Mouse (Mus musculus): ENCODE results near the gene Vps25. TPM values are rescaled to one million over a fixed set of nuclear protein-coding genes. Genes with fewer than 3 reads are reported as not detected.
A peak's percentile ranks its signal among the peaks of the same experiment; 100 is the strongest.

Vps25 gene
- polyA plus RNA-seq, 1 experiment from 2014 or later = 139 TPM

DNA sequence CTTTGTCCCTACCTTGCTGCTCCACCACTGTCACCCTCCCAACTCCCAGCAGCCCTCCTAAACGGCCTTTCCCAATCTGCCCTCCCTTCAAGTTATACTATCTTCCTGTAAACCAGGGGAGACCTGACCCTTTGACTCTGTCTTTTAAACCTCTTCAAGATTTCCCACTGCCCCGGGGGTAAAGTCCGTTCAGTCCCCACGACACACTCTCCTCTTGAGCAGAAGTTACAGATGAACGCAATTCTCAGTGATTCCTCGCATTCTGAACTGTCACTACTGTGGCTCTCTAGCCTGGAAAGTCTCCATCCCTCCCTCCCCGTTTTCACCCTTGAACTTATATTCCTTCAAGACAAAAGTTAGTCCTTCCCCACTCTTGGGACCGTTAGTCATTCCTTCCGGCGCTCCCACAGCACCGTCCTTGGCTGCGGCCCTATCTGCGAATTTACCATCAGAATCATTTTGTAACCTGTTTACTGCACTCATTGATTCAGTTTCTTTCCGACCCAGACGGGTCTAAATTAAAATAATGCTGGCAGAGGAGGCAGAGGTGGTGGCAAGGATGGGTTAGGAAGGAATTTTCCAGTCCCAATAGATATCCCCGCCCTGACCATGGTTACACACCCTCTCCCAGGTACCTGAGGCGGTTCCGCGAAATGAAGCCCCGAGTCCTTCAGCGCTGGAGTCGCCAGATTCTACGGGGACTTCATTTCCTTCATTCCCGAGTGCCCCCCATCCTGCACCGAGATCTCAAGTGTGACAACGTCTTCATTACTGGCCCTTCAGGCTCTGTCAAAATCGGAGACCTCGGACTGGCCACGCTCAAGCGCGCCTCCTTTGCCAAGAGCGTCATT is 9.9 kb downstream of the Vps25 start:
- H3K27ac ChIP-seq (ENCODE audit: low read depth) = no peak overlapping the region
- peak overlapping the region; percentile 100; the same call in 1 of the 2 replicates for H3K4me2 ChIP-seq
- H3K9ac ChIP-seq = no peak overlapping the region
- H3K4me3 ChIP-seq (ENCODE audit: low read depth, low read length) = peak overlapping the region; percentile 11; the same call in 1 of the 2 replicates
- peaks cover 38% of the 10 kb centered on the region for H3K27me3 ChIP-seq (ENCODE audit: insufficient read depth, low read length)
- peaks cover 25% of the 10 kb centered on the region for H3K4me1 ChIP-seq (ENCODE audit: insufficient read depth)
- H3K9me3 ChIP-seq (ENCODE audit: low read depth, low read length) = no peaks in the 10 kb centered on the region
- 14% methylated on average over 32 of the region's 32 CpGs for WGBS
- no peak for TF ChIP-seq CTCF (IDR thresholded peaks at IDR 0.05; ENCODE audit: low read depth)
- DNase-seq (no peak), ATAC-seq (ENCODE audit: insufficient read depth) (no peak)
- H3K36me3 ChIP-seq (ENCODE audit: insufficient read depth) = peaks cover 3% of the 10 kb centered on the region; the same call in 1 of the 2 replicates

DNA sequence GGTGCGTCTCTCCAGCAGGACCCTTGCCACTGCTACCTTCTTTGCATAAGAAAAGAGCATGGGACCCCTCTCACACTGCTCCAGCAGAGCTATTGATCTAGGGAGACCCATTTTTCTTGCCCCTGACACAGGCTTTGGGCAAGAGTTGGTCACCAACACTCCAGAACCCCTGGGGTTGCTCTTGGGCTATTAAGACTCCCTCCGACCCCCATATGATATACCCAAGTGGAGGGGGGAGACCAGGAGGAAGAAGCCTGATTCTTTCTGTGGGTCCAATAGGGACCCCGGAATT is 10.4 kb downstream of the Vps25 start:
- DNase-seq = no peak
- no peak for TF ChIP-seq CTCF (IDR thresholded peaks at IDR 0.05; ENCODE audit: low read depth)
- H3K4me3 ChIP-seq (ENCODE audit: low read depth, low read length) = no peak overlapping the region
- no peak overlapping the region for H3K27ac ChIP-seq (ENCODE audit: low read depth)
- no peaks in the 10 kb centered on the region for H3K36me3 ChIP-seq (ENCODE audit: insufficient read depth)
- peaks cover 22% of the 10 kb centered on the region for H3K4me1 ChIP-seq (ENCODE audit: insufficient read depth)
- peaks cover 38% of the 10 kb centered on the region for H3K27me3 ChIP-seq (ENCODE audit: insufficient read depth, low read length)
- no peak for ATAC-seq (ENCODE audit: insufficient read depth)
- no peaks in the 10 kb centered on the region for H3K9me3 ChIP-seq (ENCODE audit: low read depth, low read length)
- WGBS = 28% methylated on average over 3 of the region's 3 CpGs
- H3K4me2 ChIP-seq = no peak overlapping the region
- no peak overlapping the region for H3K9ac ChIP-seq

DNA sequence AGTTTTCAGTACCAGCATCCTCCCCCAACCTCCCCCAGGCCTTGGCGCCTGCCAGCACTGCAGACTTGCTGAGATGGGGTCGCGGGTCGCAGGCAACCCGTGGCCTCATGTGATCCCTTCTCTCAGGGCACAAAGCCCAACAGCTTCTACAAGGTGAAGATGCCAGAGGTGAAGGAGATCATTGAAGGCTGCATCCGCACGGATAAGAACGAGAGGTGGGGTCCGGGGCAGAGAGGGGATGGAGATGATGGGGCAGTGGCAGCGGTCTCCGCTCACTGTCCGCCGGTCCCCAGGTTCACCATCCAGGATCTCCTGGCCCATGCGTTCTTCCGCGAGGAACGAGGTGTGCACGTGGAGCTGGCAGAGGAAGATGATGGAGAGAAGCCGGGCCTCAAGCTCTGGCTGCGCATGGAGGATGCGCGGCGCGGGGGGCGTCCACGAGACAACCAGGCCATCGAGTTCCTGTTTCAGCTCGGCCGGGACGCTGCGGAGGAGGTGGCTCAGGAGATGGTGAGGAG is 11.5 kb downstream of the Vps25 start:
- Histone ChIP-seq H3K27me3 (ENCODE audit: insufficient read depth, low read length) (peaks cover 38% of the 10 kb centered on the region), H3K36me3 (ENCODE audit: insufficient read depth) (no peaks in the 10 kb centered on the region), H3K27ac (ENCODE audit: low read depth) (no peak overlapping the region), H3K4me1 (ENCODE audit: insufficient read depth) (peaks cover 16% of the 10 kb centered on the region), H3K4me3 (ENCODE audit: low read depth, low read length) (peak overlapping the region; percentile 29), H3K9me3 (ENCODE audit: low read depth, low read length) (no peaks in the 10 kb centered on the region), H3K9ac (peak overlapping the region; percentile 43), H3K4me2 (peak overlapping the region; percentile 64)
- no peak for TF ChIP-seq CTCF (IDR thresholded peaks at IDR 0.05; ENCODE audit: low read depth)
- WGBS = 8% methylated on average over 31 of the region's 31 CpGs
- peak; percentile 55 for DNase-seq
- ATAC-seq (ENCODE audit: insufficient read depth) = no peak

DNA sequence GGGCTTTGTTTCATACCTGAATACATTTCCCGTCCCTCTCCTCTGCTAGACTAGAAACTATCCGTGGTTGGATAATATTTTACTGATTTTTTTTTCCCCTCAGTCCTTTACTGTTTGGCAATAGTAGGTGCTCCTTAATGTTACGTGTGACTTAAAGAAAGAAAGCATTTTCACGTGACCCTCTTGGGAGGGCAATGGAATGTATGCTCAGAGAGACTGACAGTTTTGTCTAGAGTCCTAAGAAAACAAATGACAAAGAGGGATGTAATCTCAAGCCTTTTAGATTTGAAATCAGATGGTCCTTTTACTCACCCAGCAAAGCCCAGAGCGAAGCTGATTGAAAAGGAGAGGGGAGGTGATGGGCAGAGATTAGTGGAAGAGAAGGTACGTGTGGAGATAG is 12.4 kb downstream of the Vps25 start:
- no peak for TF ChIP-seq CTCF (IDR thresholded peaks at IDR 0.05; ENCODE audit: low read depth)
- peak overlapping the region; percentile 64 for H3K4me2 ChIP-seq
- DNase-seq (no peak), ATAC-seq (ENCODE audit: insufficient read depth) (no peak)
- WGBS = 36% methylated on average over 6 of the region's 6 CpGs
- H3K4me3 ChIP-seq (ENCODE audit: low read depth, low read length) = no peak overlapping the region; the same call in 1 of the 2 replicates
- H3K27ac ChIP-seq (ENCODE audit: low read depth) = no peak overlapping the region
- H3K27me3 ChIP-seq (ENCODE audit: insufficient read depth, low read length) = peaks cover 38% of the 10 kb centered on the region
- H3K9ac ChIP-seq = no peak overlapping the region
- H3K4me1 ChIP-seq (ENCODE audit: insufficient read depth) = peaks cover 16% of the 10 kb centered on the region
- H3K9me3 ChIP-seq (ENCODE audit: low read depth, low read length) = no peaks in the 10 kb centered on the region
- no peaks in the 10 kb centered on the region for H3K36me3 ChIP-seq (ENCODE audit: insufficient read depth)

DNA sequence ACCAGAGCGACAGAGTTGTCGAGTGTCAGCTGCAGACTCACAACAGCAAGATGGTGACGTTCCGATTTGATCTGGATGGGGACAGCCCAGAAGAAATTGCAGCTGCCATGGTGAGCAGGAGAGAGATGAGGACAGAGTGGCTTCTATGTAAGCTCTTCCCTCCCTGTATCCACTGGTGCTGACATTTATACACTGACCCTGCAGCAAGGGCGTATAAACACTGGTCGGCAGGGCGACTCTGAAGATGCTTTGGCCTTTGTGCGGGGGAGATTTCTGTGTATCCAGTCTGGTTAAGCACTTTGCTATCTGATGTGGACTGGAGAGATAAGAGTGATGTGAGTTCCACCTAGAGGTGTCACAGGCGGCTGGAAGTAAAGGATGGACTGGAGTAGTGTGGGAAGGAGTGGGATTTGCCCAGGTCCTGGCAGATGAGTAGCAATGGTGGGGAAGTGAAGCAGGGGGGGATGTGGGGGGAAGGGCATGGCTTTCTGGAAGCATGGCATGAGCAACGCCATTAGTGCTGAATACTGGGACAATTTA is 16.1 kb downstream of the Vps25 start:
- Histone ChIP-seq H3K4me2 (peak overlapping the region; percentile 29; the same call in 1 of the 2 replicates), H3K9me3 (ENCODE audit: low read depth, low read length) (no peaks in the 10 kb centered on the region), H3K27ac (ENCODE audit: low read depth) (no peak overlapping the region), H3K4me3 (ENCODE audit: low read depth, low read length) (no peak overlapping the region), H3K27me3 (ENCODE audit: insufficient read depth, low read length) (peaks cover 9% of the 10 kb centered on the region), H3K4me1 (ENCODE audit: insufficient read depth) (peaks cover 12% of the 10 kb centered on the region; the same call in 1 of the 2 replicates), H3K36me3 (ENCODE audit: insufficient read depth) (no peaks in the 10 kb centered on the region), H3K9ac (peak overlapping the region; percentile 20)
- TF ChIP-seq CTCF (IDR thresholded peaks at IDR 0.05; ENCODE audit: low read depth) = no peak
- ATAC-seq (ENCODE audit: insufficient read depth) = no peak
- DNase-seq = peak; percentile 58
- WGBS = 7% methylated on average over 10 of the region's 10 CpGs

DNA sequence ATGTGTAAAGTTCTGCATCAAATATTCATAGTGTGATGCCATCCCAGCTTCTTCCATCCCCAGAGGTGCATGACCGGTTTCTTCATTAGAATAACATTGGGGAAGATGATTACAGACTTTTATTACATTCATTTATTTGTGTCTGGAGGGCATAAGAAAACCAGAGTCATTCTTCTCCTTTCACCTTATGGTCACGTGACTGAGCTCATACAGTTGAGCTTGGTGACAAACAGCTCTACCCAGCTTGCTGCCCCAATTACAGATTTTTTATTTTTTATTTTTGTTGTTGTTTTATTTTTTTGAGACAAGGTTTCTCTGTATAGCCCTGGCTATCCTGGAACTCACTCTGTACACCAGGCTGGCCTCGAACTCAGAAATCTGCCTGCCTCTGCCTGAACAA is 18.9 kb downstream of the Vps25 start:
- DNase-seq (no peak), ATAC-seq (ENCODE audit: insufficient read depth) (no peak)
- peaks cover 13% of the 10 kb centered on the region for H3K4me1 ChIP-seq (ENCODE audit: insufficient read depth)
- H3K27ac ChIP-seq (ENCODE audit: low read depth) = no peak overlapping the region
- WGBS = 92% methylated on average over 3 of the region's 3 CpGs
- H3K36me3 ChIP-seq (ENCODE audit: insufficient read depth) = no peaks in the 10 kb centered on the region
- no peak overlapping the region for H3K4me2 ChIP-seq
- no peak for TF ChIP-seq CTCF (IDR thresholded peaks at IDR 0.05; ENCODE audit: low read depth)
- H3K9me3 ChIP-seq (ENCODE audit: low read depth, low read length) = no peaks in the 10 kb centered on the region
- no peaks in the 10 kb centered on the region for H3K27me3 ChIP-seq (ENCODE audit: insufficient read depth, low read length)
- H3K9ac ChIP-seq = no peak overlapping the region
- no peak overlapping the region for H3K4me3 ChIP-seq (ENCODE audit: low read depth, low read length)

DNA sequence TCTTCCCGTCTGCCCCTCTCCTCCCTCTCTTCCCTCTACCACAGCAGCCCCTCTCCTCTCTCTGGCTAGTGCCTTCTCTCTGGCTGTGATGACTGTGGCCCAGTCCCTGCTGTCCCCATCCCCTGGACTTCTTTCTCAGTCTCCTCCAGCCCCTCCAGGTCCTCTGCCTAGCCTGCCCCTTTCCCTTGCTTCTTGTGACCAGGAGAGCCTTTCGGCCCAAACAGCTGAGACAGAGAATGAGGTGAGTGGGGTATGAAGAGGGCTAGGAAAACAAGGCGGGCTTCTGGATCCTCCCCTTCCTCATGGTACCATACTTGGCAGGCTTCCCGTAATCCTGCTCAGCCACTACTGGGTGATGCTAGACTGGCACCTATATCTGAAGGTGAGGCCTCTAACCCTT is 21.8 kb downstream of the Vps25 start:
- Histone ChIP-seq H3K9me3 (ENCODE audit: low read depth, low read length) (no peaks in the 10 kb centered on the region), H3K4me2 (no peak overlapping the region), H3K27ac (ENCODE audit: low read depth) (no peak overlapping the region), H3K4me3 (ENCODE audit: low read depth, low read length) (no peak overlapping the region), H3K4me1 (ENCODE audit: insufficient read depth) (peaks cover 16% of the 10 kb centered on the region), H3K27me3 (ENCODE audit: insufficient read depth, low read length) (no peaks in the 10 kb centered on the region), H3K36me3 (ENCODE audit: insufficient read depth) (no peaks in the 10 kb centered on the region), H3K9ac (no peak overlapping the region)
- TF ChIP-seq CTCF (IDR thresholded peaks at IDR 0.05; ENCODE audit: low read depth) = no peak
- WGBS = 58% methylated on average over 4 of the region's 4 CpGs
- ATAC-seq (ENCODE audit: insufficient read depth) (no peak), DNase-seq (no peak)

All from lung, embryonic 14.5 days (tissue).